Mouse (Mus musculus): Measurements from ENCODE around the gene Ift172.

The Ift172 gene

GRCm38 (mm10) chr5:31204421-31204820 is 86.5 kb downstream of the Ift172 start:
- DNase-seq, result no peak

DNA sequence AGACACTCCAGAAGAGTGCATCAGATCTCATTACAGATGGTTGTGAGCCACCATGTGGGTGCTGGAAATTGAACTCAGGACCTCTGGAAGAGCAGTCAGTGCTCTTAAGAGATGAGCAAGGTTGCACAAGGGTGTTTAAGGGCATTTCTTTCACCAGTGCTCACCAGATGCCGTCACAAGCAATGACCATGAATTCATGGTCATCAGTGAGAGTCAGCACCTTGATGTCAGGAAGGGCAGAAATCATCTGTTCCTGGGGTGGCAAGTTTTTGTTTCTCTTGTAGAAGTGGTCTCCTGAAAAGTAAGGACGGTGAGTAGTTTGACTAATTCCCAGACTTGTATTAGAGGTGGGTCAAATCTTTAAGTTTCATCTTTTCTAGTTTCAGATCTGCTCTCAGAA is 87.0 kb downstream of the Ift172 start:
- no peak for DNase-seq
